Mouse (Mus musculus) stomach, embryonic 16.5 days (tissue): ENCODE data around the gene Bank1. TPM values are rescaled to one million over a fixed set of nuclear protein-coding genes. Genes with fewer than 3 reads are reported as not detected.

Experiments used
- ATAC-seq: fragments of 200-750 bp; cut with Nextera tagmentation; 2 replicates; pipeline ENCODE4 v1.8.0; 2017; ENCODE audit warnings: moderate number of reproducible peaks, moderate TSS enrichment; ENCODE audit not compliant: insufficient read depth, low FRiP score
- H3K27ac ChIP-seq: fragments of 300-500 bp; sonication (generic); 2 replicates; pipeline ENCODE4 v1.5.1; 2014; ENCODE audit warnings: low read length
- H3K27me3 ChIP-seq: fragments of 300-500 bp; sonication (generic); 2 replicates; pipeline ENCODE4 v1.6.1; 2014; ENCODE audit warnings: low read length, control low read depth, mixed read lengths; ENCODE audit not compliant: control insufficient read depth, insufficient read depth
- H3K36me3 ChIP-seq: fragments of 300-500 bp; sonication (generic); 2 replicates; pipeline ENCODE4 v1.6.1; 2014; ENCODE audit warnings: low read length; ENCODE audit not compliant: control insufficient read depth, insufficient read depth
- H3K4me1 ChIP-seq: fragments of 300-500 bp; sonication (generic); 2 replicates; pipeline ENCODE4 v1.6.1; 2014; ENCODE audit warnings: low read length, control low read depth, mixed read lengths; ENCODE audit not compliant: control insufficient read depth, insufficient read depth
- H3K4me2 ChIP-seq: fragments of 300-500 bp; sonication (generic); 2 replicates; pipeline ENCODE4 v1.6.1; 2014; ENCODE audit warnings: low read depth, low read length, mixed read lengths
- H3K4me3 ChIP-seq: fragments of 300-500 bp; sonication (generic); replicated peaks from 2 replicates; pipeline ENCODE4 v1.5.1; 2014; ENCODE audit warnings: mild to moderate bottlenecking, low read length
- H3K9ac ChIP-seq: fragments of 300-500 bp; sonication (generic); 2 replicates; pipeline ENCODE4 v1.6.1; 2014; ENCODE audit warnings: low read length
- H3K9me3 ChIP-seq: fragments of 300-500 bp; sonication (generic); replicated peaks from 2 replicates; pipeline ENCODE4 v1.6.1; 2016; ENCODE audit warnings: low read length, control low read depth; ENCODE audit not compliant: control insufficient read depth
- WGBS: fragments of 180-500 bp; shearing (Covaris S2); extraction: QIAGEN DNeasy Blood & Tissue Kit; methylation state at CpG from one replicate; pipeline ENCODE4 v1.1.7; 2014; 5-methylcytosine and 5-hydroxymethylcytosine counted together
- polyA plus RNA-seq: library from polyadenylated mRNA; unstranded; fragments of >200 nt; fragmentation: Nextera tagmentation; extraction: Ambion mirVana; gene quantifications from 2 replicates; pipeline ENCODE4 v1.2.1, GENCODE M21; 2015

Bank1 gene
- polyA plus RNA-seq, 1 experiment from 2014 or later, result 1.7 TPM

DNA sequence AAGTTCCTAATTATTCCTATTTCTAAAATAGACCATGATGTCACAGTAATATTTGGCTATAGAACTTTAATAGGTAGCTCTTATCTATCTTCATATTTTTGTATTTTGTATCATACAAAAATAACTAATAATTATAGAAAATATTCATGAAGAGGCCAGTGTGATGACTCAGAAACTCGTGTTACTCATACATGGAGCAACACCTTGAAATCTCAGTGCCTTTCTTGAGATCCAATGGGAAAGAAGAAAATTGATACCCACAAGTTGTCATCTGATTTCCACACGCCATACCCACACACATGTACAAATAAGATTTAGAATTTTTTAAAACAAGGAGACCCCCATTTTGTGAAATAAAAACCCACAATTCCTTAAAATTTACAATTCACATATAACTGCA, 92.4 kb downstream of the Bank1 start:
- Histone ChIP-seq H3K9me3 (no peaks in the 10 kb centered on the region), H3K27ac (no peak overlapping the region), H3K4me1 (no peaks in the 10 kb centered on the region), H3K9ac (no peak overlapping the region), H3K4me3 (no peak overlapping the region), H3K4me2 (no peak overlapping the region), H3K36me3 (no peaks in the 10 kb centered on the region), H3K27me3 (no peaks in the 10 kb centered on the region)
- ATAC-seq, result no peak
- WGBS, result 73% methylated on average over 2 of the region's 2 CpGs

DNA sequence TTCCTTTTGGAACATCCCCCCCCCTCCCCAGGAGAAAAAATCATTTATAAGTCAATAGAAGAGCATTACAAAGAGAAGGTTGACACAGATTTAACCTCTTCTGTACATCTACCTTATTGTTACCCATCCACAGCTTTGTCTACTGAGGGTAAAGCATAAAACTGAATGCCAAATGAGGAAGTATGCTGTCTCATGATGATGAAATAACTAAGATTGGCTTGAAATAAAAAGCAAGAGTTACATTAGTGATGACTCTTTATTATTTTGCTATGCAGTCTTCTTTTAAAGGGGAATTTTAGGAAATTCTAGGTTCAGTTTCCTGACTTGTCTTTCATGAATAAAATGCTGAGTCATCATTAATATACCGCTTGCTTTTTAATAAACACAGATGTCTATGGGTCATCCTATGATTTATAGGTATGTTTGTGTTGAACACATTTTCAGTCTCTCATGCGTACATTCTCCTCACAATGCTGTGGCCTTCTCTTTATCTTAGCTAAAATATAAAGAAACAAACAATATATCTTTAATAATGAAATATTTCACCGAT, 95.2 kb downstream of the Bank1 start:
- 82% methylated on average over 3 of the region's 3 CpGs for WGBS
- Histone ChIP-seq H3K4me3 (no peak overlapping the region), H3K27me3 (no peaks in the 10 kb centered on the region), H3K9ac (no peak overlapping the region), H3K4me1 (no peaks in the 10 kb centered on the region), H3K27ac (no peak overlapping the region), H3K4me2 (no peak overlapping the region), H3K9me3 (no peaks in the 10 kb centered on the region), H3K36me3 (no peaks in the 10 kb centered on the region)
- no peak for ATAC-seq

DNA sequence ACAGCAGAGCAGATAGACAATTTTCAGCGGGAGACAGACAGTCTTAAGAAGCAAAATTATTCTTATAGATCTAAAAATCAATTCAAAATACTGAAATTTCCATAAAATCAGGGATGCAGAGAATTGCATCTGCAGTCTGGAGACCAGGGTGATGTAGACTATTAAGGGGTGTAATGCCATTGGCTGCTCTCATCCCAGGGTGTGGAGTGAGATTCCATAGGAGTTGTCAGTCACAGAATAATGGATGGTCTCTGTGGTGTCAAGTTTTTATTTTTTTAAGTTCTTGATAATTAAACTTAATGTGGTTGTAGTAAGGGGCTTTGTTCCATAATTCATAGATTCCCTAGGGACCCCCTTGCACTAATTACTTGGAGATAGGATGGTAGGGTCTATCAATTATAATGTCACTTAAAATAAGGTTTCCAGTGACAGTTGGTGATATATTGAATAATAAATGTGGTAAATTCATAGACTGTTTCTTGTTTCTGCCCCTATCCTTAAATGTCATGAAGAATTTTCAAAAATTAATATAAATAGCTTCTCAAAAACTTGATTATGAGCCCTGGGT, 136.1 kb downstream of the Bank1 start:
- Histone ChIP-seq H3K4me3 (no peak overlapping the region), H3K27ac (no peak overlapping the region), H3K9ac (no peak overlapping the region), H3K9me3 (no peaks in the 10 kb centered on the region), H3K27me3 (no peaks in the 10 kb centered on the region), H3K4me2 (no peak overlapping the region), H3K36me3 (no peaks in the 10 kb centered on the region), H3K4me1 (no peaks in the 10 kb centered on the region)
- 85% methylated on average over 1 of the region's 1 CpGs for WGBS
- no peak for ATAC-seq

DNA sequence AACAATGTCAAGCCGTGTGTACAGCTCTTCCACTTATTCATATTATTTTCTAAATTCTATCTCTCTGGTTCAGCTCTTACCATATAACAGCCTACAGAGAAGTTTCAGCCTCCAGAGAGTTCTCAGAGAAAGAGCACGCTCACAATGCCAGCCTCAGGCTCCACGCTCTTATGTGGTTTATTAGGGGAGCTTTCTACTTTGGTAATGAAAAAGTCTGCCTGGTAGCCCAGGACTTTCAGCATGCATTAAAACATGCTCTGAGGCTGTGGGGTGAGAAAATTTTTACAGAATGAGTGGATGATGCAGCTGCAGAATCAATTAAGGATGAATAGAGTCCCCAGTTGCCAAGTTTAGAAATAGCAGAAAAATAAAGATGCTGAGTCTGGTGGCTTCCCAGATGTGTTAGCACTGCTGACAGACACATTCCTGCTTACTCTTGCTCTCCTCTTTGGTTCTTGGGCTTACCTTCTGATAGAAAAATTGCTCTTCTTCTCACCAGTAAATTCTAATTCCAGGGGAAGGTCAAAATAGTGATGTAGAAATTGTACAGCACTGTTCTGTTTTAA, 139.2 kb downstream of the Bank1 start:
- WGBS, result 87% methylated on average over 3 of the region's 3 CpGs
- Histone ChIP-seq H3K4me3 (no peak overlapping the region), H3K36me3 (no peaks in the 10 kb centered on the region), H3K9ac (no peak overlapping the region), H3K4me1 (no peaks in the 10 kb centered on the region), H3K27ac (no peak overlapping the region), H3K27me3 (no peaks in the 10 kb centered on the region), H3K9me3 (no peaks in the 10 kb centered on the region), H3K4me2 (no peak overlapping the region)
- ATAC-seq, result no peak

DNA sequence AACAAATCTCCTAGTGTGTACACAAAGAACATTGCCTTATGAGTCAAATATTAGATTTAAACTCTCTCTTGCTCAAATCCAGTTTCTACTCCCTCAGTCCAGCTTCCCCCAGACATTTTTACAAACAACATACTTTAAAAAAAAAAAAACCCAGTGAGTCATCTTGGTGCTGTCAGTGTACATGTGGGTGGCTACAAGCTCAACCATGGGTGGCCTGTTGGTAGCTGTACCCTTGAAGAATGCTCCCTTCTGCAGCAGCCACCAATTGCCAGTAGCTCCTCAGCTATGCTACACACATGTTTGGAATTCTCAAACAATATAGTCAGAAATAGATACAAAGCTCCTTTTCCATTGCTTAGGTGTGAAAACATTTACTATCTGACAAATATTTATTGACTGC, 154.2 kb downstream of the Bank1 start:
- no peak for ATAC-seq
- Histone ChIP-seq H3K36me3 (no peaks in the 10 kb centered on the region), H3K4me3 (no peak overlapping the region), H3K27me3 (no peaks in the 10 kb centered on the region), H3K9me3 (no peaks in the 10 kb centered on the region), H3K9ac (no peak overlapping the region), H3K4me2 (no peak overlapping the region), H3K4me1 (no peaks in the 10 kb centered on the region), H3K27ac (no peak overlapping the region)

DNA sequence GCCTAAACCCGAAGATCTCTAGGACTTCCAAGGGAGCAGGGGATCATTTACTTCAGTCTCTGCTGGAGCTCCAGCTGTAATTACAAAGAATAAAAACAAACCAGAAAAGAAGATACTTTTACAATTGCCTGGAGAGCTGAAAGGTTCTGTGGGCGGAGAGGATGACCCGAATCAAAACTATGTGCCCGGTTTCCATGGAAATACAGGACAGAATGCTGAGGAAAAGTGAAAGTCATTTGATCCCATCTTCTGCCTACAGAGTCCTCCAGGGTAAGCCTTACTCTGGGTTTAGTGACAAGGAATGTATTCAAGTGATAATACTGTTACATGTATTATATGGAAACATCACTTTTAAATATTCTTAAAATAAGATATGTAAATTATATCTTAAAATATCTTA, 157.8 kb downstream of the Bank1 start:
- Histone ChIP-seq H3K36me3 (no peaks in the 10 kb centered on the region), H3K27me3 (no peaks in the 10 kb centered on the region), H3K9ac (no peak overlapping the region), H3K9me3 (no peaks in the 10 kb centered on the region), H3K4me3 (no peak overlapping the region), H3K27ac (no peak overlapping the region), H3K4me1 (no peaks in the 10 kb centered on the region), H3K4me2 (no peak overlapping the region)
- WGBS, result 67% methylated on average over 4 of the region's 4 CpGs
- no peak for ATAC-seq

DNA sequence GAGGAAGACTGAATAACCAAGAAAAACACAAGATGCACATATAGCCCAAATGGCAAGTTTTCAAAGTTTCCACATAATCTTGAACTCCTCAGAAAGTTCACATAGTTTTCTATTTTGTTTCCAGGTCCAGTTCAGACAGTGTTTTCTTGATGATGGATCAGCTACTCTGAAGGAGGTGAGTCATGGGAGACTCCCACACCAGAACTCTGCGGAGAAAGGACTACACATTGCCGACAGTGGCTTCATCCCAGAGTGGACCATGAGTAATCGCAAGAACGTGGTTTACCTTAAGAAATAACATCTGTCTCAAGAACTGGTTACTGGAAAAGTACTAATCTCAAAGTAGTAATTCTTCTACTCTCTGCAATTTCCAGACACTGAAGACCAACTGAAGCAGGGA, 159.2 kb downstream of the Bank1 start:
- H3K27me3 ChIP-seq, result no peaks in the 10 kb centered on the region
- 73% methylated on average over 4 of the region's 4 CpGs for WGBS
- no peaks in the 10 kb centered on the region for H3K36me3 ChIP-seq
- H3K9ac ChIP-seq, result no peak overlapping the region
- no peak for ATAC-seq
- H3K4me3 ChIP-seq, result no peak overlapping the region
- H3K9me3 ChIP-seq, result no peaks in the 10 kb centered on the region
- no peak overlapping the region for H3K27ac ChIP-seq
- no peak overlapping the region for H3K4me2 ChIP-seq
- no peaks in the 10 kb centered on the region for H3K4me1 ChIP-seq

DNA sequence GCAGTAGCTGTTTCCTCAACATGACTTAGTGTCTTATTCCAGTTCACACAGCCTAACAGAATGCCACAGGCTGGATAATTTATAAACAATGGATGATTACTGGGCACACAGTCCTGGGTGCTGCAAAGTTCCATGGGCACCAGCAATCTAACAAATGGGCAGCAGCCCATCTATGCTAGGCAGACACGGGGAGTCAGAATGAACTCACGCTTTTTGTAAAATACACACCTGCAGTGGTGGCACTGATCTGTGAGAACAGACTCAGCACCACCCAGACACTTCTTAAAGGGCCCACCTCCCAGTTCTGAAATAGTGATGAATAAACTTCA, 159.9 kb downstream of the Bank1 start:
- no peaks in the 10 kb centered on the region for H3K9me3 ChIP-seq
- no peak overlapping the region for H3K27ac ChIP-seq
- no peaks in the 10 kb centered on the region for H3K4me1 ChIP-seq
- no peak for ATAC-seq
- no peaks in the 10 kb centered on the region for H3K27me3 ChIP-seq
- H3K36me3 ChIP-seq, result no peaks in the 10 kb centered on the region
- 80% methylated on average over 2 of the region's 2 CpGs for WGBS
- no peak overlapping the region for H3K4me2 ChIP-seq
- H3K4me3 ChIP-seq, result no peak overlapping the region
- no peak overlapping the region for H3K9ac ChIP-seq

DNA sequence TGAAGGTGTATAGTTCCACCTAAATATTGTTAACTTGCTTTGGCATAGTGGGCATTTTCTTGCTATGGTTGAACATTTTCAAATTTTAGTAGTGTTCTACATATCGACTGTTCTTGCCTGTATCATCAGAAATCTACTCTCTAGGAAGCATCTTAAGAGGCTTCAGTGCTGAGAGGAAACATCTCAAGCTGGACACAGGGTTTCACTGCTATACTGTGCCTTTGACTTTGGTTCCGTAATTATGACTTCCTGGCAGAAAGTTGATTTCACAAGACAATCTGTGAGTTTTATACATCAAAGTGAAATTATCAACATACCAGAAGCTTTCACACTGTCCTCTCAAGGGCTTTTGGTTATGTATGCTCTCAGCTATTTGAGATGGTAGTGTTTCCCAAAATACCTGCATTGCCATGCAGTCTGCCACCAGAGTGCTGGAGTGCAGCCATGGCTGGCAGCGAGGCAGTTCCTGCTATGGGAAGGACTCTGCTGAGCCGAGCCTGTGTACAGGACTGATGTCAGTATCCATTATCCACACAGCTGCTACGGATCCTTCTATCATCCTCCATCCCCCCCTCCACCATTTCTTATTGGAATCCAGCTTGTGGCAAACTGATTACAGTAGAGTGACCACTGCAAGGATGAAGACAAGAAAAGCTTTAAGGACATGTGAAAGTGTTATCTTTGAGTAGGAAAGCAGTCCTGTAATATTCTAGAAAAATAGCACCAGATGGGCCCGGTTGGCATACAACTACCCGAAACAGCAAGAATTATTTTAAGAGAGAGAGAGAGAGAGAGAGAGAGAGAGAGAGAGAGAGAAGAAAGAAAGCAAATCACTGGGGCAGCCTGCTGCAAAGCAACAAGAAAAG, 160.5 kb downstream of the Bank1 start:
- Histone ChIP-seq H3K4me1 (no peaks in the 10 kb centered on the region), H3K27ac (no peak overlapping the region), H3K36me3 (no peaks in the 10 kb centered on the region), H3K4me3 (no peak overlapping the region), H3K9me3 (no peaks in the 10 kb centered on the region), H3K27me3 (no peaks in the 10 kb centered on the region), H3K9ac (no peak overlapping the region), H3K4me2 (no peak overlapping the region)
- 75% methylated on average over 7 of the region's 7 CpGs for WGBS
- ATAC-seq, result no peak
